Mouse (Mus musculus): Measurements from ENCODE around the gene Arsk.
A peak's percentile ranks its signal among the peaks of the same experiment; 100 is the strongest.

Gene Arsk

GRCm38 (mm10) chr13:76024588-76024987, 73.9 kb downstream of the Arsk start:
- DNase-seq (ENCODE audit: low spot score in 2 of 2): no peak

GRCm38 (mm10) chr13:76021782-76022181, 76.7 kb downstream of the Arsk start:
- DNase-seq (ENCODE audit: low spot score in 2 of 2): peak in 1 of 2 experiments; percentile 28

- no peak for DNase-seq (ENCODE audit: low spot score in 2 of 2)
Measured at GRCm38 (mm10) chr13:76018844-76019400, 79.5 kb downstream of the Arsk start.

- DNase-seq (ENCODE audit: low spot score in 2 of 2): peak; percentile 93 to 96
Measured at GRCm38 (mm10) chr13:76017974-76018843, 80.3 kb downstream of the Arsk start, which contains the start of gene Rfesd. Gene Rfesd (minus strand): TSS chr13:76018719.

- no peak for DNase-seq (ENCODE audit: low spot score in 2 of 2)
Measured at GRCm38 (mm10) chr13:76017465-76017864, 81.0 kb downstream of the Arsk start.

GRCm38 (mm10) chr13:76014511-76014910, 83.9 kb downstream of the Arsk start:
- DNase-seq (ENCODE audit: low spot score in 2 of 2): no peak
